Mouse (Mus musculus): ENCODE data around the gene Ralgapa1.
A peak's percentile ranks its signal among the peaks of the same experiment; 100 is the strongest.

The Ralgapa1 gene

GRCm38 (mm10) chr12:55820661-55821314 is at the start of gene Ralgapa1:
Gene Ralgapa1, minus strand, starts transcription at chr12:55821167.
- peak; percentile 85 to 89 for DNase-seq (ENCODE audit: low spot score in 2 of 2)

- no peak for DNase-seq (ENCODE audit: low spot score in 2 of 2)
Observed at GRCm38 (mm10) chr12:55869622-55870322, 48.8 kb upstream of the Ralgapa1 start.

GRCm38 (mm10) chr12:55867738-55868137 is 46.8 kb upstream of the Ralgapa1 start:
- DNase-seq (ENCODE audit: low spot score in 2 of 2), result no peak

- DNase-seq (ENCODE audit: low spot score in 2 of 2), result no peak
Observed at GRCm38 (mm10) chr12:55860631-55861030, 39.7 kb upstream of the Ralgapa1 start.

DNA sequence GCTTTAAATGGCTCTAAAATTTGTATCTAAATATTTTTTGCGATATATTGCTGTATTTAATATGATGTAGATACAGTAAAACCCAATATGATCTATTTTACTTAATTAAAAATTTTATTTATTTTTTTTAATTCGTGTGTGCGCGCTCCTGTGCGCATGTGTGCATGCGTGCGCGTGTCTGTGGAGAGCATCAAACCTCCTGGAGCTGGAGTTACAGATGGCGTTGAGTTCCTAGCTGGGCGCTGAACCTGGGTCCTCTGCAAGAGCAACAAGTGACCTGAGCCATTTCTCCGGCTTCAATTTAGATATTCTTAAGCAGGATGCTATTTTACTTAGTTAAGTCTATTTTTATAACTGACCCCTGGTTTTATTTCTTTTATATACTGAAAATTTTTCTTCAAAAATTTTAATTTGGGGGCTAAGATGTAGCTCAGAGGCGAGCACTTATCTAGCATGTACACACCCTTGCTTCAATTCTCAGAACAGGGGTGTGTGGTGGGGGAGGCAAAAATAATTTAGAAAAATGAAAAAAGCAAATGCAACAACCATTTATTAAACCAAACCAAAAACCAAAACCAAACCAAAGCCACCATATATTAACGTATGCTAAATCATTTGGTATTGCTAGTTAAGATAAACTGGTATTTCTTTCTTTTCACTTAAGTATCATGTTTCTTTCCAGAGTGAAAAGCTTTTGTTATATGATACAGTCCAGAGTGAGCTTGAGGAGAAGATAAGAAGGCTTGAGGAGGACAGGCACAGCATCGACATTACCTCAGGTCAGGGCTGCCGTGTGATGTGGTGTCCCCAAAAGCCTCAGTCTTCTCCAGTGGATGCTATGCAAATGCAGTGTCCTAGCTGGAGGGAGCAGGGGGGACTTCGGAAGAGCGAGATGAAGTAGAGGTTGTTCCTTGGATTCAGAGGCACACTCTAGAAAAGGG is 38.7 kb upstream of the Ralgapa1 start:
- DNase-seq (ENCODE audit: low spot score in 2 of 2), result no peak

- no peak for DNase-seq (ENCODE audit: low spot score in 2 of 2)
Observed at GRCm38 (mm10) chr12:55850650-55851049, 29.7 kb upstream of the Ralgapa1 start.

DNA sequence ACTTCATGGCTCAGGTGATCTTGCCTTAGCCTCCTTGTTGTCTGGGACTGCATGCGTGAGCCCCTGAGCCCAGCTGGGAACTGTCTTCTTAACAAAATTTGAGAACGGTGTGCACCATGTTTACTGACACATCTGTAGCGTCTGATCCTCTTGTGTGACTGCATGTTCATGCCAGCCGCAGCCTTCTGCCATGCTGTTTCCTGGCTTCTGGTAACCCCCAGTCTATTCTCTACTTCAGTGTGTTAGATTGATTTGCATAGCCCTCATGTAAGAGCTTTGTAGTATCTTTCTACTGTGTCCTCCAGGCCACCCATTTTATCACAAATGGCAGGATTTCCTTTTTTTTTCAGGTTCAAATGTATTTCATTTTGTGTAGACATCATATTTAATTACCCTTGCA is 26.9 kb upstream of the Ralgapa1 start:
- DNase-seq (ENCODE audit: low spot score in 2 of 2), result no peak

DNA sequence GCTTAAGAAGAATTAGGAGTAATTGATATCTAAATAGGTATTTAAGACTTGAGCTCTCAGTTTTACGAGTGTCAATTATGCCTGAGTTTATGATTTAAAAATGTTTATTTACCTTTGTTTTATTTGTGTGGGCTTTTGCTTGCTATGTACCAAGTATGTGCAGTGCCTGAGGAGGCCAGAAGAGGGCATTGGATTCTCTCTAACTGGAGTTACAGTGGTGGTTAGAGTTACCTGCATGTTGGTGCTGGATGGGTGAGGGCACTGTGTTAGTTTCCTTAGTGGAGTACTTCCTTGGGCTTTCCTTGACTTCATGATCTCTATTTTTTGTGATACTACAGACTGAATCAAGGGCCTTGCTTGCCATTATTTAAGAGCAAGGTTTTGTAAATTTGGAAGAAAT is 25.8 kb upstream of the Ralgapa1 start:
- DNase-seq (ENCODE audit: low spot score in 2 of 2), result peak in 1 of 2 experiments; percentile 30

DNA sequence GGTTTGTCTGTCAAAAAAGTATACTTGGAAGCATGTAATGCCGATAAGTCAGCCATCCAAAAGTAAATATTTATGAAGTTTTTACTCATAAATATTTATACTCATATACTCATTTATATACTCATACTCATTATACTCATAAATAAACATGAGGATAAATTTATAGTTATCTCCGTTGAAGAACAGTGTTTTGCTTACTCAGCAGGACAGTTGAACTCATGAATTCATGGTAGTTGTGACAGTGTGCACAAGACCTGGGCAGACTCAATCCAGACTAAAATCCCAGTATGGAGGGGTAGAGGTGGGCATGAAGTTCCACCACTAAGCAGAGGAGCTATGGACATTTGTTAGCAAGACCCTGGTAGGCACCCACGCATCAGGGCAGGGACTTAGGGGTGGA is 16.5 kb upstream of the Ralgapa1 start:
- DNase-seq (ENCODE audit: low spot score in 2 of 2), result no peak

DNA sequence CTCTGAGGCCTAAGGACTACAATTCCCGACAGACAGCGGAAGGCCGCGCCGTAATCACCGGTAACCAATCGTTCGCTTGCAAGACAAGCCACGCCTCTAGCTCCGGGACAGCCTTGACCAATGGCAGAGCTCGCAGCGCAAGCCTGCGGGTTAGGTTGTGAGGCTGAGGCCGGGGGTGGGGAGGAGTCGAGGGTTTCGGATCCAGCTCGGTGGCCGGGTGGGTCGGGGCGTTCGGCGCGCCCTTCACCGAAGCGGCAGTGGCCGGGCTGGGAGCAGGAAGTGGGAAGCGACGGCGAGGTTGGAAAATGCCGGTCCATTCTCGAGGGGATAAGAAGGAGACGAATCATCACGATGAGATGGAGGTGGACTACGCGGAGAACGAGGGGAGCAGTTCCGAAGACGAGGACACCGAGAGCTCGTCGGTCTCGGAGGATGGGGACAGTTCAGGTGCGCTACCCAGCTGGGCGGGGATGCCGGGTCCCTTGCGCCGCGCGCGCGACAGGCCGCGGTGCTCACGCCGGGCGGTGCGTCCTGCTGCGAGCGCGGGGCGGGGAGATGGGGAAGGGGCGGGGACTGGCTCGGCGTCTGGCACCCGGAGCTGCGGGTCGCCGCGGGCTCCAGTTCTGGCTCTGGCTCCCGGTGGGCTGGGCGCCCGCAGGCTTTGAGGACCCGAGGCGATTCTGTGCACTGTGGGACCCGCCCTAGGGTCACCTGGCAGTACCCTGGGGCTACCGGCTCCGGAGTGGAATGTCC is 15.4 kb upstream of the Ralgapa1 start, which contains the start of gene Brms1l:
TSS of gene Brms1l (plus strand) at position 126 of the 753 bp plus-strand sequence.
- DNase-seq (ENCODE audit: low spot score in 2 of 2), result peak; percentile 93 to 95

DNA sequence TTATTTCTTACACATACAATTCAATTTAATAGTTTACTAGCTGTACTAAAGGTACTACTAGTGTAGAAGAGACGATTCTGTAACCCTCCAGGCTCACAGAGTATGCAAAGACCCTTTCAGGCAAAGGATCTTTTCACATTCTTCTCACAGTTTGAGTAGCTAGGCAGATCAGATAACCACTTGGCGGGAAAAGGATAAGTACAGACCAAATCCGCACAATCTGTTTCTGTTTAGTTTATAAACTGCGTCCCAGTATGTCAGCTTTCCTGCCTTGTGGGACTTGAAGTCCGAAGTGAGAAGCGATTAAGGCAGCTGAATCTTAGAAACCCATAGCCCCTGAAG is 14.9 kb upstream of the Ralgapa1 start:
- DNase-seq (ENCODE audit: low spot score in 2 of 2), result no peak

- no peak for DNase-seq (ENCODE audit: low spot score in 2 of 2)
Observed at GRCm38 (mm10) chr12:55834891-55835290, 13.9 kb upstream of the Ralgapa1 start.

DNA sequence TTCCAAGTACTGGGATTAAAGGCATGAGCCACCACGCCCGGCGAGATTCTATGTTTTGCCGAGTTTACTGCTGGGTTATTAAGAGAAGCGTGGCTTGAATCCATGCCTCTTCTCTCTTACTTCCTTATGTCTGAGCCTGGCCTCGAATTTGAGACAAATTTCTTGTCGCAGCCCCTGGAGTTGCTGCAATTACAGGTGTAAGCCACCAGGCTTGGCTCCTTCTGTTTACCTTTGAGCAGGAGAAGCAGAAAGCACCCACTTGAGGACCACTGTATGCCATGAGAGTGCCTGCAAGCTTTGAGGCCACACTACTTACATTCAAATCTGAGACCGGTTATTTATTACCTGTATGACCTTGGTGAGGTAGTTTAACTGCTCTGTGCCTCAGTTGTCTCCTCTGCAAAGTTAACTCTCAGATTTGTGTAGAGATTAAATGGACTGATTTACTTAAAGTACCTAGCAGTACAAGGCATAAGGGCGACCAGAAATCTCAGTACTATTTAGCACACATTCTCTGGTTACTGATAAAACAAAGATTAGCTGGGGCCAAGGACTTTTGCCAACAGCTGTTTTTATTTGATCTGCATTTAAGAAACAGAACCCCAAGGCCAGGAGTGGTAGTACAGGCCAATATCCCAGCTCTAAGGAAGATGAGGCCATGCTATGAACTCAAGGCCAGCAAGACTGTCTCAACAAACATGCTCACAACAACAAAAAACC is 13.1 kb upstream of the Ralgapa1 start:
- DNase-seq (ENCODE audit: low spot score in 2 of 2), result peak in 1 of 2 experiments; percentile 9

- DNase-seq (ENCODE audit: low spot score in 2 of 2), result no peak
Observed at GRCm38 (mm10) chr12:55832961-55833360, 12.0 kb upstream of the Ralgapa1 start.

DNA sequence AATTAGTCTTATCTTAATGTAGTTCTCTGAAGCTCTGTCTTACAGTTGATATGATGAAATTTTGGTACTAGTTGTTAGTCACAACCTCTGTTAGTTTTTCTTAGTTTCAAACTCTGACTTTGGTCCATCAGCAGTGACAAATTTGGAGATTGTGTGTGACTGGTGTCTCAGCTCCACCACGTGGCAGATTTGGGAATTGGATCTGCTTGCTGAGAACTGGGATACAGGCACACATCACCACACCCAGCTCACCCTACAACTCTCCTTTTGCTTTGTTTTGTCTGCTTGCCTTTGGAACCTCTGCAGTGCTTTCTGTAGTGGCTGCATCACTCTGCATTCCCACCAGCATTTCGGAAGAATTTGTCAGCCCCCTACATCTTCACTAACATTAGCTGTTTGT is 10.1 kb upstream of the Ralgapa1 start:
- peak; percentile 29 to 63 for DNase-seq (ENCODE audit: low spot score in 2 of 2)

DNA sequence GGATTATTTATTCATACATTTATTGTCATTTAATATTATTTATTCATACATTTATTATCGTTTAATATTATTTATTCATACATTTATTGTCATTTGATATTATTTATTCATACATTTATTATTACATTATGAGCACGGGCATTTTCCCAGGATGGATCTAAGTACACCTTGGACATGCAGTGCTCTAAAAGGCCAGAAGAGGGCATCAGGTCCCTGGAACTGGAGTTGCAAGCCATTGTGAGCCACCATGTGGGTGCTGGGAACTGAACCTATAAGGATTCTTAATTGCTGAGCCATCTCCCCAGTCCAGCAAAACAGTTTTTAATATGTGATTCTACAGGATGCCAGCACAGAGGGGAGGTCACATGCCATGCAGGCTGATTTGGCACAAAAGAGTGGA is 4.6 kb upstream of the Ralgapa1 start:
- DNase-seq (ENCODE audit: low spot score in 2 of 2), result no peak

DNA sequence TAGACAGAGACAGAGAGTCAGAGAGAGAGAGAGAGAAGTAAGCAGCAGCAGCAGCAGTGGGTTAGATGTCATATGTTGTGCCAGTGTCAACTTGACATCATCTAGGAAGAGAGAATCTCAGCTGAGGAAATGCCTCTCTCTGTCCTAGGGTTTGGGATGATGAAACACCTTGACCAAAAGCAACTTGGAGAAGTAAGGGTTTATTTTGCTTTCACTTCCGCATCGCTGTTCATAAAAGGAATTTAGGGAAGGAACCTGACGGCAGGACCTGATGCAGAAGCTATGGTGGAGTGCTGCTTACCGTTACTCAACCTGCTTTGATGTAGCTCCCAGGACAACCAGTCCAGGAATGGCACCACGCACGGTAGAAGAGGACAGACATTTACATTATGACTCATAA is 3.1 kb upstream of the Ralgapa1 start:
- DNase-seq (ENCODE audit: low spot score in 2 of 2), result no peak

GRCm38 (mm10) chr12:55820119-55820660 is 777 bp downstream of the Ralgapa1 start:
- peak; percentile 16 to 19 for DNase-seq (ENCODE audit: low spot score in 2 of 2)

GRCm38 (mm10) chr12:55816488-55816887 is 4.5 kb downstream of the Ralgapa1 start:
- no peak for DNase-seq (ENCODE audit: low spot score in 2 of 2)

- no peak for DNase-seq (ENCODE audit: low spot score in 2 of 2)
Observed at GRCm38 (mm10) chr12:55805035-55805434, 15.9 kb downstream of the Ralgapa1 start.

DNA sequence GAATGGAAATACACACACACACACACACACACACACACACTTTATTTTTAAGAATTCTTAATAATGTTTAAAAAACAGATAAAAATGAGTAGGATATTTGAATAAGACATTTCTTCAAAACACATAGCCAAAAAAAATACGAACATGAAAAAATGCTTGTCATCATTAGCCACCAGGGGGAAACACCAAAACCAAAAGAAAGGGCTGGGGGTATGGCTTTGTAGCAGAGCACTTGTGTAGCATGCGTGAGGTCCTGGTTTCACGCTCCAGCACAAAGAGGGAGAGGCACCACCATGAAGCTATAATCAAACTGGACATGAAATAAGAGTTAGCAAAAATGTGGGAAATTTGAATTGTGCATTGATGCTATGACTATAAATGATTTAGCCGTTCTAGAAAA is 19.8 kb downstream of the Ralgapa1 start:
- no peak for DNase-seq (ENCODE audit: low spot score in 2 of 2)
